Mouse (Mus musculus): ENCODE data around the gene Tmbim6.
"Not testable (repeated sequence)": the region's sequence is repeated elsewhere in the genome, so short reads cannot be mapped to it uniquely, and the experiment has no call there.

Tmbim6 gene

GRCm38 (mm10) chr15:99417692-99418271, 25.1 kb downstream of the Tmbim6 start:
- DNase-seq (ENCODE audit: low spot score in 2 of 2), result no peak

GRCm38 (mm10) chr15:99420101-99420500, 27.4 kb downstream of the Tmbim6 start:
- DNase-seq (ENCODE audit: low spot score in 2 of 2), result no peak

- DNase-seq (ENCODE audit: low spot score in 2 of 2), result peak; percentile 89 to 92
Observed at GRCm38 (mm10) chr15:99420521-99421014, 27.9 kb downstream of the Tmbim6 start.

GRCm38 (mm10) chr15:99421152-99421551, 28.5 kb downstream of the Tmbim6 start:
- peak in 1 of 2 experiments; percentile 47 for DNase-seq (ENCODE audit: low spot score in 2 of 2)

GRCm38 (mm10) chr15:99421676-99422075, 29.0 kb downstream of the Tmbim6 start:
- no peak for DNase-seq (ENCODE audit: low spot score in 2 of 2)

GRCm38 (mm10) chr15:99422551-99422950, 29.9 kb downstream of the Tmbim6 start:
- no peak for DNase-seq (ENCODE audit: low spot score in 2 of 2)

GRCm38 (mm10) chr15:99423131-99423530, 30.4 kb downstream of the Tmbim6 start:
- DNase-seq (ENCODE audit: low spot score in 2 of 2), result no peak

GRCm38 (mm10) chr15:99423884-99424283, 31.2 kb downstream of the Tmbim6 start:
- DNase-seq (ENCODE audit: low spot score in 2 of 2), result no peak

- no peak for DNase-seq (ENCODE audit: low spot score in 2 of 2)
Observed at GRCm38 (mm10) chr15:99430394-99430793, 37.7 kb downstream of the Tmbim6 start.

GRCm38 (mm10) chr15:99431063-99431462, 38.4 kb downstream of the Tmbim6 start:
- DNase-seq (ENCODE audit: low spot score in 2 of 2), result no peak

GRCm38 (mm10) chr15:99431504-99431903, 38.8 kb downstream of the Tmbim6 start:
- DNase-seq (ENCODE audit: low spot score in 2 of 2), result no peak

- DNase-seq (ENCODE audit: low spot score in 2 of 2), result peak; percentile 44 to 57
Observed at GRCm38 (mm10) chr15:99431967-99432366, 39.3 kb downstream of the Tmbim6 start.

- no peak for DNase-seq (ENCODE audit: low spot score in 2 of 2)
Observed at GRCm38 (mm10) chr15:99433081-99433718, 40.5 kb downstream of the Tmbim6 start.

- no peak for DNase-seq (ENCODE audit: low spot score in 2 of 2)
Observed at GRCm38 (mm10) chr15:99433913-99434312, 41.2 kb downstream of the Tmbim6 start.

- peak in 1 of 2 experiments; percentile 38 for DNase-seq (ENCODE audit: low spot score in 2 of 2)
Observed at GRCm38 (mm10) chr15:99438966-99439698, 46.5 kb downstream of the Tmbim6 start.

GRCm38 (mm10) chr15:99440112-99440815, 47.6 kb downstream of the Tmbim6 start:
- peak in 1 of 2 experiments; percentile 36 for DNase-seq (ENCODE audit: low spot score in 2 of 2)

GRCm38 (mm10) chr15:99440816-99441457, 48.3 kb downstream of the Tmbim6 start:
- DNase-seq (ENCODE audit: low spot score in 2 of 2), result peak in 1 of 2 experiments; percentile 40

GRCm38 (mm10) chr15:99442358-99442757, 49.7 kb downstream of the Tmbim6 start:
- no peak for DNase-seq (ENCODE audit: low spot score in 2 of 2)

- DNase-seq (ENCODE audit: low spot score in 2 of 2), result no peak
Observed at GRCm38 (mm10) chr15:99445567-99445966, 52.9 kb downstream of the Tmbim6 start.

- not testable (repeated sequence) for DNase-seq (ENCODE audit: low spot score in 2 of 2)
Observed at GRCm38 (mm10) chr15:99446136-99446535, 53.5 kb downstream of the Tmbim6 start.

- DNase-seq (ENCODE audit: low spot score in 2 of 2), result peak; percentile 57 to 66
Observed at GRCm38 (mm10) chr15:99449131-99449750, 56.6 kb downstream of the Tmbim6 start.

Data from heart, adult 9 months (tissue).